Mouse (Mus musculus) adrenal gland, adult 2 months (tissue): Measurements from ENCODE around the gene Wdr90. TPM values are rescaled to one million over a fixed set of nuclear protein-coding genes. Genes with fewer than 3 reads are reported as not detected.
A peak's percentile ranks its signal among the peaks of the same experiment; 100 is the strongest.

ENCODE experiments used
- DNase-seq: peaks from one replicate; pipeline ENCODE4 v3.0.0; 2021
- long read RNA-seq: library from polyadenylated mRNA; stranded (forward); transcript quantifications from one replicate; pipeline ENCODE4 v2.0.0, GENCODE M21; 2021
- polyA plus RNA-seq: library from polyadenylated mRNA; depleted of rRNA; stranded (reverse); fragments of >200 nt; gene quantifications from 2 replicates; pipeline ENCODE4 v1.2.3, GENCODE M21; 2012; rRNA removed
- total RNA-seq, 2 experiments: library from RNA; stranded (reverse); gene quantifications; 2 replicates each; pipeline ENCODE4 v1.2.3; 2021

Gene Wdr90
- total RNA-seq (10 to 100 TPM; 13.9 to 15.1 TPM), polyA plus RNA-seq (75.1 and 83.0 TPM in 2 replicates)
- long read RNA-seq, partial matches to known transcripts = 2 of 7 reads
- long read RNA-seq, other reads (novel, unspliced or antisense) = 5 of 7 reads

- DNase-seq = peak; percentile 95
Measured at GRCm38 (mm10) chr17:25860832-25861703, at the start of gene Wdr90. Wdr90 (minus strand) TSS chr17:25861501.

- DNase-seq = no peak
Measured at GRCm38 (mm10) chr17:25907640-25908039, 46.3 kb upstream of the Wdr90 start.

GRCm38 (mm10) chr17:25903061-25903460, 41.8 kb upstream of the Wdr90 start:
- DNase-seq = no peak

- no peak for DNase-seq
Measured at GRCm38 (mm10) chr17:25900193-25900592, 38.9 kb upstream of the Wdr90 start.

GRCm38 (mm10) chr17:25895891-25896290, 34.6 kb upstream of the Wdr90 start:
- no peak for DNase-seq

GRCm38 (mm10) chr17:25895415-25895814, 34.1 kb upstream of the Wdr90 start:
- no peak for DNase-seq

- peak; percentile 82 for DNase-seq
Measured at GRCm38 (mm10) chr17:25893975-25894617, 32.8 kb upstream of the Wdr90 start.

- DNase-seq = no peak
Measured at GRCm38 (mm10) chr17:25888837-25889236, 27.5 kb upstream of the Wdr90 start.

GRCm38 (mm10) chr17:25887467-25887866, 26.2 kb upstream of the Wdr90 start:
- DNase-seq = no peak

GRCm38 (mm10) chr17:25886806-25887205, 25.5 kb upstream of the Wdr90 start:
- no peak for DNase-seq

GRCm38 (mm10) chr17:25885636-25886035, 24.3 kb upstream of the Wdr90 start:
- DNase-seq = no peak

GRCm38 (mm10) chr17:25883824-25884223, 22.5 kb upstream of the Wdr90 start:
- DNase-seq = no peak

- no peak for DNase-seq
Measured at GRCm38 (mm10) chr17:25883268-25883667, 22.0 kb upstream of the Wdr90 start.

GRCm38 (mm10) chr17:25882306-25882705, 21.0 kb upstream of the Wdr90 start:
- peak; percentile 36 for DNase-seq

- no peak for DNase-seq
Measured at GRCm38 (mm10) chr17:25881691-25882090, 20.4 kb upstream of the Wdr90 start.

GRCm38 (mm10) chr17:25880913-25881641, 19.8 kb upstream of the Wdr90 start:
- DNase-seq = peak; percentile 38

- no peak for DNase-seq
Measured at GRCm38 (mm10) chr17:25880196-25880910, 19.1 kb upstream of the Wdr90 start, which contains the start of gene Wfikkn1. Wfikkn1 (minus strand) TSS chr17:25880858.

GRCm38 (mm10) chr17:25879750-25880149, 18.4 kb upstream of the Wdr90 start:
- DNase-seq = peak; percentile 14

GRCm38 (mm10) chr17:25879261-25879660, 18.0 kb upstream of the Wdr90 start:
- peak; percentile 74 for DNase-seq

GRCm38 (mm10) chr17:25878611-25879180, 17.4 kb upstream of the Wdr90 start:
- peak; percentile 16 for DNase-seq
